Mouse (Mus musculus) kidney, adult 2 months (tissue): ENCODE data around the gene Dnm2. TPM values are rescaled to one million over a fixed set of nuclear protein-coding genes. Genes with fewer than 3 reads are reported as not detected.
"Not testable (repeated sequence)": the region's sequence is repeated elsewhere in the genome, so short reads cannot be mapped to it uniquely, and the experiment has no call there.

Experiments
- DNase-seq: peaks from one replicate; pipeline ENCODE4 v3.0.0; 2021
- H3K27ac ChIP-seq: fragments of 200-500 bp; 2 replicates; pipeline ENCODE4 v1.5.1; 2012; ENCODE audit warnings: low read depth, low read length, control low read depth, inconsistent platforms; ENCODE audit not compliant: insufficient read depth
- H3K27me3 ChIP-seq: fragments of 200-500 bp; replicated peaks from 2 replicates; pipeline ENCODE4 v1.6.1; 2012; ENCODE audit warnings: mild to moderate bottlenecking, moderate library complexity, low read length, inconsistent platforms; ENCODE audit not compliant: control insufficient read depth, insufficient read depth
- H3K36me3 ChIP-seq: fragments of 200-500 bp; 2 replicates; pipeline ENCODE4 v1.6.1; 2012; ENCODE audit warnings: mild to moderate bottlenecking, moderate library complexity, low read length, inconsistent platforms; ENCODE audit not compliant: control insufficient read depth, insufficient read depth
- H3K4me1 ChIP-seq: fragments of 200-500 bp; 2 replicates; pipeline ENCODE4 v1.6.1; 2011; ENCODE audit warnings: low read length; ENCODE audit not compliant: control insufficient read depth, insufficient read depth
- H3K4me3 ChIP-seq: fragments of 200-500 bp; 2 replicates; pipeline ENCODE4 v1.5.1; 2011; ENCODE audit warnings: mild to moderate bottlenecking, low read depth, low read length, control low read depth; ENCODE audit not compliant: insufficient read depth
- CTCF ChIP-seq: fragments of 200-500 bp; conservative IDR thresholded peaks from 2 replicates; pipeline ENCODE4 v1.5.1; 2011; ENCODE audit warnings: low read depth, mild to moderate bottlenecking, control low read depth, low read length, moderate library complexity, mixed read lengths; ENCODE audit not compliant: insufficient read depth, insufficient read length
- POLR2A ChIP-seq: fragments of 200-500 bp; IDR thresholded peaks from one replicate; pipeline ENCODE4 v1.6.1; 2011; ENCODE audit warnings: low read depth, low read length, control low read depth
- WGBS: fragments of 180-500 bp; shearing (Covaris S2); methylation state at CpG from one replicate; pipeline ENCODE4 v1.1.7; 2018; 5-methylcytosine and 5-hydroxymethylcytosine counted together
- polyA plus RNA-seq: library from polyadenylated mRNA; depleted of rRNA; stranded (reverse); fragments of >200 nt; gene quantifications from 2 replicates; pipeline ENCODE4 v1.2.3, GENCODE M21; 2012

Gene Dnm2
- polyA plus RNA-seq, 1 experiment: 101 TPM

DNA sequence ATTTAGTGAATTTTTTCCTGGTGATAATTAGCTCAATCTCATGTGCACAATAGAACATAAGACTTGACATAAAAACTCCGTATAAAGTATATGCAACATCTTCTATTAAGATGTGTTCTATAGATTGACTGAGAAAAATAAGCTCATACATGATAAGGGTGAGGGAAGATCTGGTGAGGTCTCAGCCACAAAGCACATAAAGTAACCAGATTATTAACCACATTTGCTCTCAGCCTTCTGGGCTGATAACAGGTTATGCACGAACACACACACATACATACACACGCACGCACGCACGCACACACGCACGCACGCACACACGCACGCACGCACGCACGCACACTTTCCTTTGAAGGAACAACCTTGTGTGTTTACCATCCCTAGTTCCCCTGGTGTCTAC is 111.8 kb downstream of the Dnm2 start:
- no peaks in the 10 kb centered on the region for H3K4me1 ChIP-seq
- H3K27me3 ChIP-seq: no peaks in the 10 kb centered on the region
- no peaks in the 10 kb centered on the region for H3K36me3 ChIP-seq
- no peak for DNase-seq
- H3K27ac ChIP-seq: no peak overlapping the region
- H3K4me3 ChIP-seq: no peak overlapping the region
- TF ChIP-seq CTCF: no peak
- 90% methylated on average over 14 of the region's 14 CpGs for WGBS

GRCm38 (mm10) chr9:21537009-21537408 is 112.3 kb downstream of the Dnm2 start:
- no peak overlapping the region for H3K4me3 ChIP-seq
- no peaks in the 10 kb centered on the region for H3K36me3 ChIP-seq
- 64% methylated on average over 4 of the region's 4 CpGs for WGBS
- no peaks in the 10 kb centered on the region for H3K4me1 ChIP-seq
- no peak for TF ChIP-seq CTCF
- TF ChIP-seq POLR2A: no peak
- H3K27ac ChIP-seq: no peak overlapping the region
- no peak for DNase-seq
- H3K27me3 ChIP-seq: no peaks in the 10 kb centered on the region

DNA sequence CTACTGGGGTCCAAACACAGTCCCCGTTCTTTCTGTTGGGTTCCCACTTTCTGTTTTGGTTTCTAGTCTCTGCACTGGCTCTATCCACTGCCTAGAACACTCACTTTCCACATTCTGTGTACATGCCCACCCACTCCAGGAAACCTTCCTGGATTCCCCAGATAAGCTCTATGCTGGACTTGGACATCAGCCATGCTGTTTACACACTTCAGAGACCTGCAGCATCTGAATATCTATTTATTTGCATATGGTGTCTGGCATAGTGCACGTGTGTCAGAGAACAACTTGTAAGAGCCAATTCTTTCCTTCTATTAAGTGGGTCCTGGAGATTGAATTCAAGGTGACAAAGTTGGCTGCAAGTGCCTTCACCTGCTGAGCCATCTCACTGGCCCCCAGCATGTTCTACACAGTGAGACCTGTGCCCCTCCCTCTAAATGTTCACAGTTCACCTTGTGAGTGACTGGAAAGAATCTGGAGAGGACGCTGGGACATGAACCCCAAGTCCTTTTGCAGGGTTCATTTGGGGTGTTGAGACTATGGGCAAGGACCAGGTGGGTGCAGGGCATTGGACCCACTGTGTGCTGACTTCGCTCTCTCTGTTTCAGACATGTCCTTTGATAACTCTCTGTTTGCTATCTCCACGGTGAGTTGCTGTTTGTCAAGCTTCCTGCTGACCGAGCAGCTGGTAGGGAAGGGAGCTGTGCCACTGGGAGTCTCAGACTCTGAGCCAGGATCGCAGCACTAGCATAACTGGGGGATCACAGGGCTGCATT is 115.5 kb downstream of the Dnm2 start:
- H3K36me3 ChIP-seq: no peaks in the 10 kb centered on the region
- 73% methylated on average over 7 of the region's 7 CpGs for WGBS
- H3K4me1 ChIP-seq: 0 out of 2 replicates have a peak, but pooled peaks cover under 1% of the 10 kb centered on the region
- no peak overlapping the region for H3K4me3 ChIP-seq
- no peaks in the 10 kb centered on the region for H3K27me3 ChIP-seq
- TF ChIP-seq CTCF: no peak
- TF ChIP-seq POLR2A: no peak
- DNase-seq: no peak
- H3K27ac ChIP-seq: no peak overlapping the region

DNA sequence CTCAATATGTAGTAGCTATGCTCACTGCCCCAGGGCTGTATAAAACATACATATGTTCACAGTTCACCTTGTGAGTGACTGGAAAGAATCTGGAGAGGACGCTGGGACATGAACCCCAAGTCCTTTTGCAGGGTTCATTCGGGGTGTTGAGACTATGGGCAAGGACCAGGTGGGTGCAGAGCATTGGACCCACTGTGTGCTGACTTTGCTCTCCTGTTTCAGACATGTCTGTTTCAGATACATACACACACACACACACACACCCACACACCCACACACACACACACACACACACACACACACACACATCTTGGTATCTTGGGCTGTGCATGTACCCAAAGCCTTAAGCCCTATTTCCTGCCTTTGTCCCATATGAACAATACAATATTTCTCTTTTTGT is 117.3 kb downstream of the Dnm2 start:
- not testable (repeated sequence) for DNase-seq, H3K27me3 ChIP-seq, H3K36me3 ChIP-seq, H3K4me1 ChIP-seq, H3K27ac ChIP-seq, H3K4me3 ChIP-seq
- 91% methylated on average over 2 of the region's 2 CpGs for WGBS

DNA sequence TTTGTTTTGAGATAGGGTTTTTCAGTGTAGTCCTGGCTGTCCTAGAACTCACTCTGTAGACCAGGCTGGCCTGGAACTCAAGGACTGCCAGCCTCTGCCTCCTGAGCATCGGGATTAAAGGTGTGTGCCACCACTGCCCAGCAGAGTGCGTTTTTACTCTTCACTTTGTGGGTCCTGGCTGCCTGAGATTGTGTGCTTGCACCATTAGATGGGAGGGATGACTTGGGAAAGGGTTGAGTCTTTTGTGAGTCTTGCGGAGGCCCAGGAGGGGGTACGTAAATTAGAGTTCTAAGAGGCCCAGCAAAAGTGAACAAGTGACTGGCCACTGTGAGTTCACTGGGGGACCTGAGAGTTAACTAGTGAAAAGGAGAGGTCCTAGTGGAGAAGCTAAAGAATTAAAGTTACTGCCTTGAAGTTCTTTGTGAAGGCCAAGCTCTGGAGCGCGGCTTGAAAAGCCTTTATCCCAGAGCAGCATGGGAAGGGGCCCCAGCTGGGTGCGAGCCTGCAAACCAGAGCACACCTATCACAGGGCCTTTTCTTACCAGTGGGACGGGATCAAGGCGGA is 120.7 kb downstream of the Dnm2 start:
- Histone ChIP-seq H3K27ac (peak overlapping the region; percentile 63), H3K36me3 (no peaks in the 10 kb centered on the region), H3K4me3 (peak overlapping the region; percentile 81), H3K4me1 (peaks cover 7% of the 10 kb centered on the region; the same call in 1 of the 2 replicates), H3K27me3 (no peaks in the 10 kb centered on the region)
- no peak for DNase-seq
- TF ChIP-seq CTCF (no peak), POLR2A (peak; percentile 5)
- 14% methylated on average over 9 of the region's 9 CpGs for WGBS

- TF ChIP-seq POLR2A (peak; percentile 27), CTCF (peak; percentile 54)
- H3K27me3 ChIP-seq: no peaks in the 10 kb centered on the region
- H3K27ac ChIP-seq: peak overlapping the region; percentile 84
- DNase-seq: peak; percentile 100
- WGBS: under 1% methylated on average over 67 of the region's 67 CpGs
- H3K4me3 ChIP-seq: peak overlapping the region; percentile 81
- peaks cover 7% of the 10 kb centered on the region; the same call in 1 of the 2 replicates for H3K4me1 ChIP-seq
- no peaks in the 10 kb centered on the region for H3K36me3 ChIP-seq
Measured at GRCm38 (mm10) chr9:21545916-21546788, 121.4 kb downstream of the Dnm2 start.

GRCm38 (mm10) chr9:21546789-21547074 is 122.0 kb downstream of the Dnm2 start, which contains the start of gene Carm1:
Gene Carm1, plus strand, starts transcription at chr9:21546894.
- Histone ChIP-seq H3K27ac (peak within 1 kb of the TSS; percentile 84), H3K36me3 (no peaks in the 10 kb centered on the region), H3K27me3 (no peaks in the 10 kb centered on the region), H3K4me1 (peaks cover 7% of the 10 kb centered on the region; the same call in 1 of the 2 replicates), H3K4me3 (peak within 1 kb of the TSS; percentile 92)
- DNase-seq: no peak
- WGBS: 29% methylated on average over 52 of the region's 52 CpGs
- TF ChIP-seq POLR2A (no peak), CTCF (no peak)
